Mouse (Mus musculus) midbrain, postnatal 0 days (tissue): ENCODE results near the gene Fxn. TPM values are rescaled to one million over a fixed set of nuclear protein-coding genes. Genes with fewer than 3 reads are reported as not detected.
A peak's percentile ranks its signal among the peaks of the same experiment; 100 is the strongest.

Experiments used
- ATAC-seq: fragments of 200-750 bp; cut with Nextera tagmentation; 2 replicates; pipeline ENCODE4 v1.8.0; 2017; ENCODE audit warnings: moderate number of reproducible peaks, mild to moderate bottlenecking, moderate TSS enrichment, moderate library complexity; ENCODE audit not compliant: low FRiP score
- DNase-seq: peaks from one replicate; pipeline ENCODE4 v3.0.0-alpha.2; 2015; ENCODE audit warnings: low spot score
- H3K27ac ChIP-seq: fragments of 300-500 bp; sonication (generic); 2 replicates; pipeline ENCODE4 v1.5.1; 2014; ENCODE audit warnings: low read depth, mild to moderate bottlenecking, low read length, mixed read lengths
- H3K27me3 ChIP-seq: fragments of 300-500 bp; sonication (generic); 2 replicates; pipeline ENCODE4 v1.6.1; 2014; ENCODE audit warnings: low read length, control low read depth, mixed read lengths; ENCODE audit not compliant: insufficient read depth
- H3K36me3 ChIP-seq: fragments of 300-500 bp; sonication (generic); 2 replicates; pipeline ENCODE4 v1.6.1; 2014; ENCODE audit warnings: low read length, control low read depth, mixed read lengths; ENCODE audit not compliant: insufficient read depth
- H3K4me1 ChIP-seq: fragments of 300-500 bp; sonication (generic); 2 replicates; pipeline ENCODE4 v1.6.1; 2014; ENCODE audit warnings: mild to moderate bottlenecking, control low read depth, antibody characterized with exemption, low read length, mixed read lengths; ENCODE audit not compliant: insufficient read depth
- H3K4me2 ChIP-seq: fragments of 300-500 bp; sonication (generic); 2 replicates; pipeline ENCODE4 v1.6.1; 2014; ENCODE audit warnings: low read depth, mild to moderate bottlenecking, low read length, mixed read lengths; ENCODE audit not compliant: poor library complexity, severe bottlenecking
- H3K4me3 ChIP-seq: fragments of 300-500 bp; sonication (generic); 2 replicates; pipeline ENCODE4 v1.5.1; 2014; ENCODE audit warnings: low read depth, mild to moderate bottlenecking, low read length, moderate library complexity
- H3K9ac ChIP-seq: fragments of 300-500 bp; sonication (generic); replicated peaks from 2 replicates; pipeline ENCODE4 v1.6.1; 2014; ENCODE audit warnings: mild to moderate bottlenecking, low read length, moderate library complexity, mixed read lengths; ENCODE audit not compliant: poor library complexity, severe bottlenecking
- H3K9me3 ChIP-seq: fragments of 300-500 bp; sonication (generic); 2 replicates; pipeline ENCODE4 v1.6.1; 2016; ENCODE audit warnings: low read length, control low read depth
- CTCF ChIP-seq: IDR thresholded peaks from 2 replicates; pipeline ENCODE4 v1.5.1; 2016; ENCODE audit warnings: antibody characterized with exemption, mild to moderate bottlenecking
- WGBS: fragments of 180-500 bp; shearing (Covaris S2); extraction: QIAGEN DNeasy Blood & Tissue Kit; methylation state at CpG from one replicate; pipeline ENCODE4 v1.1.7; 2014; 5-methylcytosine and 5-hydroxymethylcytosine counted together
- polyA plus RNA-seq: library from polyadenylated mRNA; unstranded; fragments of >200 nt; fragmentation: Nextera tagmentation; extraction: Ambion mirVana; gene quantifications from 2 replicates; pipeline ENCODE4 v1.2.1, GENCODE M21; 2015
- total RNA-seq: library from RNA; depleted of rRNA; stranded (reverse); fragments of >200 nt; gene quantifications from 2 replicates; pipeline ENCODE4 v1.2.3, GENCODE M21; 2014

Gene Fxn
- total and polyA plus RNA-seq, 2 experiments from 2014 or later: 25.4 to 42.5 TPM

- TF ChIP-seq CTCF: no peak
- ATAC-seq (no peak), DNase-seq (no peak)
- WGBS: 91% methylated on average over 6 of the region's 6 CpGs
- H3K27ac ChIP-seq: no peak overlapping the region
- no peak overlapping the region for H3K4me2 ChIP-seq
- 0 out of 2 replicates have a peak, but pooled peaks cover 7% of the 10 kb centered on the region for H3K4me1 ChIP-seq
- no peaks in the 10 kb centered on the region for H3K36me3 ChIP-seq
- H3K9ac ChIP-seq: no peak overlapping the region
- H3K9me3 ChIP-seq: no peaks in the 10 kb centered on the region
- no peak overlapping the region for H3K4me3 ChIP-seq
- no peaks in the 10 kb centered on the region for H3K27me3 ChIP-seq
Measured at GRCm38 (mm10) chr19:24321211-24321899, 41.0 kb upstream of the Fxn start.

- no peak overlapping the region for H3K4me2 ChIP-seq
- no peak for ATAC-seq
Measured at GRCm38 (mm10) chr19:24318172-24318571, 37.8 kb upstream of the Fxn start.

GRCm38 (mm10) chr19:24317731-24318130 lies 37.3 kb upstream of the Fxn start:
- Histone ChIP-seq H3K27ac (no peak overlapping the region), H3K9ac (no peak overlapping the region), H3K27me3 (no peaks in the 10 kb centered on the region), H3K4me1 (no peaks in the 10 kb centered on the region), H3K9me3 (no peaks in the 10 kb centered on the region), H3K4me2 (no peak overlapping the region), H3K4me3 (no peak overlapping the region), H3K36me3 (no peaks in the 10 kb centered on the region)
- no peak for TF ChIP-seq CTCF
- ATAC-seq: no peak
- 89% methylated on average over 2 of the region's 2 CpGs for WGBS
- DNase-seq: no peak

More at GRCm38 (mm10) chr19:24318172-24318571, 37.8 kb upstream of the Fxn start:
- Histone ChIP-seq H3K9me3 (no peaks in the 10 kb centered on the region), H3K4me1 (no peaks in the 10 kb centered on the region), H3K4me3 (no peak overlapping the region), H3K27ac (no peak overlapping the region), H3K27me3 (no peaks in the 10 kb centered on the region), H3K9ac (no peak overlapping the region), H3K36me3 (no peaks in the 10 kb centered on the region)
- 83% methylated on average over 10 of the region's 10 CpGs for WGBS
- DNase-seq: no peak
- no peak for TF ChIP-seq CTCF

- no peaks in the 10 kb centered on the region for H3K4me1 ChIP-seq
- H3K27me3 ChIP-seq: no peaks in the 10 kb centered on the region
- no peak overlapping the region for H3K27ac ChIP-seq
- ATAC-seq (no peak), DNase-seq (peak; percentile 80)
- H3K9ac ChIP-seq: no peak overlapping the region
- no peaks in the 10 kb centered on the region for H3K9me3 ChIP-seq
- H3K36me3 ChIP-seq: no peaks in the 10 kb centered on the region
- H3K4me2 ChIP-seq: no peak overlapping the region
- no peak for TF ChIP-seq CTCF
- H3K4me3 ChIP-seq: no peak overlapping the region
- WGBS: 36% methylated on average over 15 of the region's 15 CpGs
Measured at GRCm38 (mm10) chr19:24317038-24317591, 36.7 kb upstream of the Fxn start.

- Histone ChIP-seq H3K27ac (no peak overlapping the region), H3K4me3 (no peak overlapping the region), H3K27me3 (no peaks in the 10 kb centered on the region), H3K9ac (no peak overlapping the region), H3K4me1 (no peaks in the 10 kb centered on the region), H3K4me2 (no peak overlapping the region), H3K36me3 (no peaks in the 10 kb centered on the region), H3K9me3 (no peaks in the 10 kb centered on the region)
- TF ChIP-seq CTCF: no peak
- WGBS: 50% methylated on average over 9 of the region's 9 CpGs
- no peak for ATAC-seq
- no peak for DNase-seq
Measured at GRCm38 (mm10) chr19:24316060-24316725, 35.8 kb upstream of the Fxn start.

- Histone ChIP-seq H3K27ac (no peak overlapping the region), H3K9me3 (no peaks in the 10 kb centered on the region), H3K4me3 (no peak overlapping the region), H3K36me3 (no peaks in the 10 kb centered on the region), H3K9ac (no peak overlapping the region), H3K4me1 (no peaks in the 10 kb centered on the region), H3K27me3 (no peaks in the 10 kb centered on the region), H3K4me2 (no peak overlapping the region)
- no peak for TF ChIP-seq CTCF
- WGBS: 90% methylated on average over 4 of the region's 4 CpGs
- DNase-seq (no peak), ATAC-seq (no peak)
Measured at GRCm38 (mm10) chr19:24315234-24315633, 34.8 kb upstream of the Fxn start.
